Mouse (Mus musculus): ENCODE results near the gene Vmn1r103. TPM values are rescaled to one million over a fixed set of nuclear protein-coding genes. Genes with fewer than 3 reads are reported as not detected.
"Not testable (repeated sequence)": the region's sequence is repeated elsewhere in the genome, so short reads cannot be mapped to it uniquely, and the experiment has no call there.

Gene Vmn1r103
- total RNA-seq (2014; fragmentation: Nextera tagmentation), result not detected in 2 replicates
- total RNA-seq (2017), result not detected in 2 replicates
- polyA plus RNA-seq (2012), result not detected in 2 replicates

- H3K27me3 ChIP-seq (ENCODE audit: insufficient read depth, low read length); H3K4me1 ChIP-seq (ENCODE audit: insufficient read depth, low read depth, low read length); H3K36me3 ChIP-seq (replicated peaks); H3K4me3 ChIP-seq (ENCODE audit: low read depth, low read length); H3K9me3 ChIP-seq (replicated peaks); ATAC-seq (ENCODE audit: extremely low read depth, insufficient number of reproducible peaks, low FRiP score, poor library complexity, severe bottlenecking); DNase-seq (ENCODE audit: low spot score): not testable (repeated sequence)
These were observed at the start of gene Vmn1r103 for GRCm38 (mm10) chr7:20510434-20510833. Vmn1r103 (minus strand) TSS chr7:20510534.

- H3K4me1 ChIP-seq (ENCODE audit: insufficient read depth, low read depth, low read length); H3K27me3 ChIP-seq (ENCODE audit: insufficient read depth, low read length); DNase-seq (ENCODE audit: low spot score); H3K36me3 ChIP-seq (replicated peaks); H3K4me3 ChIP-seq (ENCODE audit: low read depth, low read length); H3K9me3 ChIP-seq (replicated peaks); ATAC-seq (ENCODE audit: extremely low read depth, insufficient number of reproducible peaks, low FRiP score, poor library complexity, severe bottlenecking): not testable (repeated sequence)
These were observed 35.3 kb upstream of the Vmn1r103 start, which contains the start of gene Gm5726 for GRCm38 (mm10) chr7:20545657-20546056. Gm5726 (minus strand) TSS chr7:20545757.

- H3K9me3 ChIP-seq (replicated peaks); ATAC-seq (ENCODE audit: extremely low read depth, insufficient number of reproducible peaks, low FRiP score, poor library complexity, severe bottlenecking); DNase-seq (ENCODE audit: low spot score); H3K4me3 ChIP-seq (ENCODE audit: low read depth, low read length); H3K4me1 ChIP-seq (ENCODE audit: insufficient read depth, low read depth, low read length); H3K36me3 ChIP-seq (replicated peaks); H3K27me3 ChIP-seq (ENCODE audit: insufficient read depth, low read length): not testable (repeated sequence)
These were observed 23.2 kb upstream of the Vmn1r103 start, which contains the start of gene Vmn1r104 for GRCm38 (mm10) chr7:20533537-20533936. Vmn1r104 (plus strand) TSS chr7:20533837.

GRCm38 (mm10) chr7:20474825-20475224 is 35.5 kb downstream of the Vmn1r103 start, which contains the start of gene Gm10670:
Gm10670 (minus strand) TSS chr7:20474925.
- not testable (repeated sequence) for H3K9me3 ChIP-seq (replicated peaks); H3K4me1 ChIP-seq (ENCODE audit: insufficient read depth, low read depth, low read length); H3K36me3 ChIP-seq (replicated peaks); DNase-seq (ENCODE audit: low spot score); H3K4me3 ChIP-seq (ENCODE audit: low read depth, low read length); H3K27me3 ChIP-seq (ENCODE audit: insufficient read depth, low read length); ATAC-seq (ENCODE audit: extremely low read depth, insufficient number of reproducible peaks, low FRiP score, poor library complexity, severe bottlenecking)

Other genes starting within 250 kb of the Vmn1r103 start
- not detected in 2 replicates for gene Gm5890, start 247.7 kb downstream of the Vmn1r103 start, total RNA-seq (2014; fragmentation: Nextera tagmentation)
- gene Gm5890, start 247.7 kb downstream of the Vmn1r103 start, total RNA-seq (2017), result not detected in 2 replicates
- not detected in 2 replicates for gene Gm5890, start 247.7 kb downstream of the Vmn1r103 start, polyA plus RNA-seq (2012)
- not detected in 2 replicates for gene Gm4133, start 176.5 kb downstream of the Vmn1r103 start, total RNA-seq (2014; fragmentation: Nextera tagmentation)
- not detected in 2 replicates for gene Gm4133, start 176.5 kb downstream of the Vmn1r103 start, total RNA-seq (2017)
- not detected in 2 replicates for gene Gm4133, start 176.5 kb downstream of the Vmn1r103 start, polyA plus RNA-seq (2012)
- not detected in 2 replicates for gene Gm5728, start 135.1 kb downstream of the Vmn1r103 start, total RNA-seq (2014; fragmentation: Nextera tagmentation)
- not detected in 2 replicates for gene Gm5728, start 135.1 kb downstream of the Vmn1r103 start, total RNA-seq (2017)
- not detected in 2 replicates for gene Gm5728, start 135.1 kb downstream of the Vmn1r103 start, polyA plus RNA-seq (2012)
- not detected in 2 replicates for gene Vmn1r100, start 92.6 kb downstream of the Vmn1r103 start, total RNA-seq (2014; fragmentation: Nextera tagmentation)
- gene Vmn1r100, start 92.6 kb downstream of the Vmn1r103 start, total RNA-seq (2017), result not detected in 2 replicates
- not detected in 2 replicates for gene Vmn1r100, start 92.6 kb downstream of the Vmn1r103 start, polyA plus RNA-seq (2012)
- gene Vmn1r101, start 67.9 kb downstream of the Vmn1r103 start, total RNA-seq (2014; fragmentation: Nextera tagmentation), result not detected in 2 replicates
- not detected in 2 replicates for gene Vmn1r101, start 67.9 kb downstream of the Vmn1r103 start, total RNA-seq (2017)
- gene Vmn1r101, start 67.9 kb downstream of the Vmn1r103 start, polyA plus RNA-seq (2012), result not detected in 2 replicates
- gene Gm10670, start 35.6 kb downstream of the Vmn1r103 start, total RNA-seq (2014; fragmentation: Nextera tagmentation), result not detected in 2 replicates
- gene Gm10670, start 35.6 kb downstream of the Vmn1r103 start, total RNA-seq (2017), result not detected in 2 replicates
- not detected in 2 replicates for gene Gm10670, start 35.6 kb downstream of the Vmn1r103 start, polyA plus RNA-seq (2012)
- not detected in 2 replicates for gene Vmn1r104, start 23.3 kb upstream of the Vmn1r103 start, total RNA-seq (2014; fragmentation: Nextera tagmentation)
- 0.16 TPM in 1 of 2 replicates, not detected in the other for gene Vmn1r104, start 23.3 kb upstream of the Vmn1r103 start, total RNA-seq (2017)
- not detected in 2 replicates for gene Vmn1r104, start 23.3 kb upstream of the Vmn1r103 start, polyA plus RNA-seq (2012)
- gene Gm5726, start 35.2 kb upstream of the Vmn1r103 start, total RNA-seq (2014; fragmentation: Nextera tagmentation), result not detected in 2 replicates
- not detected in 2 replicates for gene Gm5726, start 35.2 kb upstream of the Vmn1r103 start, total RNA-seq (2017)
- gene Gm5726, start 35.2 kb upstream of the Vmn1r103 start, polyA plus RNA-seq (2012), result not detected in 2 replicates
- not detected in 2 replicates for gene Gm4141, start 65.7 kb upstream of the Vmn1r103 start, total RNA-seq (2014; fragmentation: Nextera tagmentation)
- gene Gm4141, start 65.7 kb upstream of the Vmn1r103 start, total RNA-seq (2017), result not detected in 2 replicates
- gene Gm4141, start 65.7 kb upstream of the Vmn1r103 start, polyA plus RNA-seq (2012), result not detected in 2 replicates
- not detected in 2 replicates for gene Gm4513, start 88.5 kb upstream of the Vmn1r103 start, total RNA-seq (2014; fragmentation: Nextera tagmentation)
- gene Gm4513, start 88.5 kb upstream of the Vmn1r103 start, total RNA-seq (2017), result not detected in 2 replicates
- not detected in 2 replicates for gene Gm4513, start 88.5 kb upstream of the Vmn1r103 start, polyA plus RNA-seq (2012)
- not detected in 2 replicates for gene Vmn1r107, start 158.4 kb upstream of the Vmn1r103 start, total RNA-seq (2014; fragmentation: Nextera tagmentation)
- gene Vmn1r107, start 158.4 kb upstream of the Vmn1r103 start, total RNA-seq (2017), result not detected in 2 replicates
- not detected in 2 replicates for gene Vmn1r107, start 158.4 kb upstream of the Vmn1r103 start, polyA plus RNA-seq (2012)
- gene Vmn1r111, start 192.7 kb upstream of the Vmn1r103 start, total RNA-seq (2014; fragmentation: Nextera tagmentation), result not detected in 2 replicates
- not detected in 2 replicates for gene Vmn1r111, start 192.7 kb upstream of the Vmn1r103 start, total RNA-seq (2017)
- gene Vmn1r111, start 192.7 kb upstream of the Vmn1r103 start, polyA plus RNA-seq (2012), result not detected in 2 replicates
- gene Gm10668, start 220.1 kb upstream of the Vmn1r103 start, total RNA-seq (2014; fragmentation: Nextera tagmentation), result not detected in 2 replicates
- not detected in 2 replicates for gene Gm10668, start 220.1 kb upstream of the Vmn1r103 start, total RNA-seq (2017)
- not detected in 2 replicates for gene Gm10668, start 220.1 kb upstream of the Vmn1r103 start, polyA plus RNA-seq (2012)